Mouse (Mus musculus): ENCODE data around the gene Trmt1.

The Trmt1 gene

GRCm38 (mm10) chr8:84734680-84735079, 48.6 kb downstream of the Trmt1 start:
- no peak for DNase-seq

DNA sequence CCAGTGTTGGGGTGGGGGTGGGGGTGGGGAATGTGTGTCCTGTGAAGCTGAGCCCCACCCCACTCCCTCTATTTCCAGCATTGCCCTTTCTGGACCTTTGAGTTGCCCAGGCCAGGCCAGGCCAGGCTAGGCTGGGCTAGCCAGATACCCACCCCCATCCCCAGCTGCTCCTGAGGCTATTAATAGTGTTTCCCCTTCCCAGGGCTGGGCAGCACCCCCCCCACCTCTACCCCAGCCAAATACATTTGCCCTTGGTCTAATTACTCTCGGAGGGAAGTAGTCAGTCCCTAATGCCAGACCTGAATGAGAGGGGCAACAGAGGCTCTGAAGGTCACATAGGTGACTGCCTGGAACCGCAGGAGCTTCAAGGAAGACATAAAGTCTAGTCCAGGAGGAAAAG, 49.5 kb downstream of the Trmt1 start:
- no peak for DNase-seq

DNA sequence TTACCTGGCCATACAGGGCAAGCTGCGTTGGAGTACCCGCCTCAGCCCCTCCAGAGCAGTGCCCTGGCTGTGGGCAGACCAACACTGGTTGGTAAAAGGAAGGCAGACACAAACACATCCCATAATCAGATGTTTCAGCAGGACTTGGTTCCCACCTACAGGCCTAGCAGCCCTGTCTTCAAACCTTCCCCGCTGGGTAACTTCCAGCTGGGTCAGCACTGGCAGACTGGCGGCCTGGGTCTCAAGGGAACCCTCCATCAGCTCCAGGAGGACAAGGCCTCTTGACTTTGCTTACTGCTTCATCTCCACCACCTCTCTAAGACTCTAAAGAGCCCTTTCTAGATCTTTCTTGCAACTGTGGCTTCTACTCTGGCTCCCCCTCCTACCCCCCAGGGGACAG, 50.4 kb downstream of the Trmt1 start:
- no peak for DNase-seq

GRCm38 (mm10) chr8:84737608-84738007, 51.5 kb downstream of the Trmt1 start:
- peak; percentile 86 for DNase-seq

- no peak for DNase-seq
Observed at GRCm38 (mm10) chr8:84738266-84738665, 52.2 kb downstream of the Trmt1 start.

GRCm38 (mm10) chr8:84738715-84739400, 52.8 kb downstream of the Trmt1 start:
- no peak for DNase-seq

DNA sequence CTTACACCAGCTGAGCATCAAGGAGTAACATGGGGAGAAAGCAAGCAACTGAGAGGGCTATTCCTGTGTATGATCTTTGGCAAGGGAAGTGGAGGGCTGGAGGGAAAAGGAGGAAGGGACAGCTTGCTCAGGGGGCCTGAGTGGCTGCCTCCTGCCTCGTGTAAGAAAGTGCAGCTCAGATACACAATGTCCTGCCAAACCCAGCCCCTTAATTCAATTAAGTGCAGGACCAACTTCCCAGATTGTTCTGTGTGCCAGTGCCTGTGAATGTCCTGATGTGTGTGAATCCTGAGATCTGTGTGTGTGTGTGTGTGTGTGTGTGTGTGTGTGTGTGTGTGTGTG, 53.3 kb downstream of the Trmt1 start:
- no peak for DNase-seq

DNA sequence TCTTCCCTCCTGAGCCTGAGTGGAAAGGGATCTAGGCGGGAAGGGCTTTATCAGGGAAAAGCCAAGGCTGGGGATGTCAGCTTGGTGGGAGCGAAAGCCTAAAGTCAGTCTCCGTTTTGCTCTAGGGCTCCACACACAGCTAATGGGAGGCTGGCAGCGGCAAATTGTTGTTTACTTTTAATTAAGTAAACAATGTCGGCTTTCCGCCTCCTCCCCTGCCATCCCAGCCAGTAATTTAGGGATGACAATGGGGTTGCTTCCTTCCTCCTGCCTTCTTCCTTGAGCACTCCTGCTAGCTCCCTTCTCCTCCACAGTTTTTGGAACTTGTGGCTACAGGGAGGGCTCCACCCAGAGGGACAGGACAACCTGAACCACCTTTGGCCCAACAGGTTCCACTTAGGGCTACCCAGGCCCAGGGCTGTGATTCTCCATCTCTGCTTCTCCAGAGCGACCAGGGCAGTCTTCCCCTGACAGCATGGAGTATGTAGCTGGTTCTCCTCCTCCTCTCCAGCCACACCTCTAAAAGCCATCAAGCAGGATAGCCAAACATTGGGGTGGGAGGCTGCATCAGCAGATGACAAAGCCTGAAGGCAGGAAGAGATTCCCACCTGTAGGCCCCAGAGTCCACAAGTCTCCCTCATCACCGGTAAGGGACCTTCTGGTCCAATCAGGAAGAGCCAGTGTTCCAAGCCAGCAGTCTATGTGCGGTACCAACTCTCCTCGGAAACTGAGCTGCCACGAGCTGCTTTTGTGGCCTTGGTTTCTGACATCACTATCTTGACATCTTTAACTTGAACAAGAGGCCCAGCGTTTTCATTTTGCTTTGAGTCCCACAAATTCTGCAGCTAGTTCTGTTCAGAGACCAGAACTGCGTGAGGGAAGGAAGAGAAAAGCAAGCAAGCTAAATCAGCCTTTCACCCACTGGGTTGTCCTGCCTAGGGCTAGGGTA, 55.1 kb downstream of the Trmt1 start:
- DNase-seq: no peak

- DNase-seq: no peak
Observed at GRCm38 (mm10) chr8:84742171-84743053, 56.3 kb downstream of the Trmt1 start.

DNA sequence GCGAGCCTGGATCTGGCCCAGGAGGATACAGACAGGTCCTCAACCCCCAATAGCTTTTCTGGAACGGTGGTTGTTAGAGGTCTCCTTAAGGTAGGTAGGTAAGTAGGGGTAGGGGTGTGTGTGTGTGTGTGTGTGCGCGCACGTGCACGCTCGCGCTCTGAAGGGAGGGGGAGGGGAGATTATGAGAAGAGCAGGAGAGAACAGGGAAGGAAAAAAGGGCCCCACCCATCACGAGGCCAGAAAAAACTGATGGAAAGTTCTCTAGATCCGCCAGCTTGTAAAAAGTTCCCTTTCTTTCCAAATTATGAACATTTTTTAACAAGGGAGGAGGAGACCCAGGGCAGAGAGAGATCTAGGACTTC, 56.9 kb downstream of the Trmt1 start:
- DNase-seq: no peak

GRCm38 (mm10) chr8:84743517-84744420, 57.7 kb downstream of the Trmt1 start:
- DNase-seq: no peak

DNA sequence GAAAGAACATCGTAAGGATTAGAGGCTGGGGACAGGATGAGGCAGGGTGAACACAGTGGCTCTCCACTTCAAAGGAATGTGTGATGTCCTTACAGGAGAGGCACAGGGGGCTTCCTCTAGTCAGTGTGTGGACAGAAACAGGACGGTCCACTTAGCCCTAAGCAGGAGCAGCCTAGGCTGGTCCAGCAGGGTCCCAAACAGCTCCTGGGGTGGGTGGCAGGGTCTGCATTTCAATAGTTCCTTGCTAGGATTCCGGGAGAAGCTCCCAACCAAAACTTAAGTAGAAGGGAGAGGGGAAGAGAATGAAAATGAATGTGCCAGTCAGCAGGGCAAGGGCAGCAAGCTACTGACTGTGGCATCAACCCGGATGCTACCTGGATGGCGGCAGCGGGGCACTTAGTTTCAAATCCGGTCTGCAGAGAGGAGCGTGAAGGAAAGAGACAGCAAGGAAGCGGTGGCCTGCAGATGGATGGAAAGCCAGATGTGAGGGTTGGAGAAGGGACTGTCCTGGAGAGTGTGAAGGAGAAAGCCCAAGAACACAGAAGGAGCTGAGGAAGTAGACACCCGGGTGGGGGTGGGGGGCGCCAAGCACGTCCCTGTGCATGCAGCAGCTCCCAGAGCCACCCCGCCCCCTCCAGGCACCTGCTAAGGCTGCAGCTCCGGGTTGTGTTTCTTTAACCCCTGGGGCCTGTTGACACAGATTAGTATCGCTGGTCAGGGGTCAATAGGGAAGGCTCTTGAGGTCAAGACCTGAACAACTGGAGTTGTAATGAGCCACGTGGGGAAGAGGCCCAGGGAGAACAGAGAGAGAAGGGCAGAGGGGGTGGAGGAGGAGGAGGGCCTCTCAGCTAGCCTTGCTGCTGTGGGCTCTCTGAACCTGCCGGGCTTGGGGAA, 59.2 kb downstream of the Trmt1 start:
- no peak for DNase-seq
